Mouse (Mus musculus) left cerebral cortex, adult 2 months (tissue): ENCODE results near the gene Fbxo39. TPM values are rescaled to one million over a fixed set of nuclear protein-coding genes. Genes with fewer than 3 reads are reported as not detected.
"Not testable (repeated sequence)": the region's sequence is repeated elsewhere in the genome, so short reads cannot be mapped to it uniquely, and the experiment has no call there.

Source experiments
- DNase-seq, 2 experiments: peaks; one replicate each; pipeline ENCODE4 v3.0.0; 2021 to 2022; ENCODE audit warnings: low spot score in 2 of 2, mixed read lengths in 1 of 2; ENCODE audit errors: extremely low spot score in 1 of 2
- H3K27ac ChIP-seq: fragments of 200-600 bp; 2 replicates; pipeline ENCODE4 v1.8.1; 2022
- H3K4me3 ChIP-seq: fragments of 200-600 bp; 2 replicates; pipeline ENCODE4 v1.8.1; 2022
- CTCF ChIP-seq: fragments of 200-600 bp; IDR thresholded peaks from 2 replicates; pipeline ENCODE4 v1.8.1; 2022; ENCODE audit warnings: antibody characterized with exemption, mild to moderate bottlenecking, moderate library complexity
- intact Hi-C: fragments of 180-260 bp; cut with DNase I; formaldehyde crosslinking; loops from one replicate; pipeline ENCODE4 v1.15.1; 2025
- total RNA-seq, 2 experiments: library from RNA; stranded (reverse); gene quantifications; 2 replicates each; pipeline ENCODE4 v1.2.3; 2021

The Fbxo39 gene
- total RNA-seq, 2 experiments from 2014 or later = not detected

DNA sequence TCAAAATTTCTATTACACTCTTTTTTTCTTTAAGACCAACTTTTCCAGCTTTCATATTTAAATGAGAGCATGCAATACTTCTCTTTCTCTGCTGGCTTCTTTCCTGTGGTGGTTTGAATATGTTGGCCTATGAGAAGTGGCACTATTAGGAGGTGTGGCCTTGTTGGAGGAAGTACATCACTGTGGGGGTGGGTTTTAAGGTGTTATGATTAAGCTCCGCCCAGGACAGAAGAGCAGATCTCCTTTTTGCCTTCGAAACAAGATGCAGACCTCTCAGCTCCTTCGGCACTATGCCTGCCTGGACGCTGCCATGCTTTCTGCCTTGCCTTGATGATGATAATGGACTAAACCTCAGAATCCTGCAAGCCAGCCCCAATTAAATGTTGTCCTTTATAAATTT lies 11.5 kb downstream of the Fbxo39 start:
- Histone ChIP-seq H3K27ac (no peak overlapping the region), H3K4me3 (no peak overlapping the region)
- DNase-seq = no peak
- no peak for TF ChIP-seq CTCF
- intact Hi-C loops = loop anchor here (2.0 kb wide), 1 partner anchor 101 kb away; no protein-coding TSS in a partner anchor

DNA sequence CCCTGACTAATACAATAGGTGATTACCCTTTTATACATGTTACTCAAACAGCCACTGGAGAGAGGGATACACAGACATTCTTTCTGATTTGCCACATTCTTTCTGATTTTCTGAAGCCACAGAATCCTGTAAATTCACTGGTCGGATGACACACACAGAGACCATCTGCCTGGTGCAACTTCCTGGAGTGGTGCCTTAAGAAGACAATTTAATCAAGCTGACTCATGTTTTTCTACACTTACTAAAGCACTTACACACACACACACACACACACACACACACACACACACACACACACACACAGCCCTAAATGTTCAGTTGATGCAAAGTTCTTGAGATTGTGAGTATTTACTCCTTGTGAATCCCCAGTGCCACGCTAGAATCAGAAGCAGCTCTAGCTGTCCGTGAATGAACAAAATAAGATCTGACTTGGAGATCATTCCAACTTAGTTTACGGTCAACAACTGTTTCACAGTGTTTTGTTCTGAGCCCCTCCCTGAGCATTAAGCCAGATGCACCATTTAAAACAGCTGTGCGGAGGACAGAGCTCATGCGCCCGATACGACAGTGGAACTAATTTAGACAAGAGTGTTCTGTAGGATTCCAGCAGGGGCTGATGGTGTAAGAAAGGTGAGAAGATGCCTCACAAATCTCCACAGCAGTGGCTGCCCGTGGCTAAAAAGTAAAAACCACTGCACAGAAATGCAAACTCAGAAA lies 18.9 kb downstream of the Fbxo39 start:
- intact Hi-C loops = no loop called here
- no peak overlapping the region for H3K4me3 ChIP-seq
- H3K27ac ChIP-seq = no peak overlapping the region
- no peak for TF ChIP-seq CTCF
- peak; percentile 18 to 43 for DNase-seq

- Histone ChIP-seq H3K4me3 (no peak overlapping the region), H3K27ac (no peak overlapping the region)
- no peak for TF ChIP-seq CTCF
- intact Hi-C loops = no loop called here
- no peak for DNase-seq
Measured at GRCm38 (mm10) chr11:72334653-72335052, 20.4 kb downstream of the Fbxo39 start.

DNA sequence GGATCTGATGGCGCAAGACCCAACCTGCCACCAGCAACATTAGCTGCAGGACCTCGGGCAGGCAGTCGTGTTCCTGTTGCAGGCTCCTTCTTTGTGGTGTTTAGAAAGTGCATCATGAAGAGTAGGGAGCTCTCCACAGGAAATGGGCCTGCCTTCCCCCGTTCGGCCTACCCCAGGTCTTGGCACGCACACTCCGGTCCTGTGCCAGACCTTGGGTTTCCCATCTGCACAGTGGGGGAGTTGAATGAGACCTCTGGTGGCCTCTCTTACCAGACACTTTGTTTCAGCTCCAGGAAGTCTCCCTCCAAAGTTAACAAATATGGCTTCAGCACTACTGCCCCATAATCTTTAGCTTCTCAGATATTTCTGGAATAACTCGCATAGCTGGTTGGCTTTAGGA lies 22.5 kb downstream of the Fbxo39 start:
- intact Hi-C loops = no loop called here
- TF ChIP-seq CTCF = no peak
- no peak overlapping the region for H3K27ac ChIP-seq
- DNase-seq = no peak
- H3K4me3 ChIP-seq = no peak overlapping the region

DNA sequence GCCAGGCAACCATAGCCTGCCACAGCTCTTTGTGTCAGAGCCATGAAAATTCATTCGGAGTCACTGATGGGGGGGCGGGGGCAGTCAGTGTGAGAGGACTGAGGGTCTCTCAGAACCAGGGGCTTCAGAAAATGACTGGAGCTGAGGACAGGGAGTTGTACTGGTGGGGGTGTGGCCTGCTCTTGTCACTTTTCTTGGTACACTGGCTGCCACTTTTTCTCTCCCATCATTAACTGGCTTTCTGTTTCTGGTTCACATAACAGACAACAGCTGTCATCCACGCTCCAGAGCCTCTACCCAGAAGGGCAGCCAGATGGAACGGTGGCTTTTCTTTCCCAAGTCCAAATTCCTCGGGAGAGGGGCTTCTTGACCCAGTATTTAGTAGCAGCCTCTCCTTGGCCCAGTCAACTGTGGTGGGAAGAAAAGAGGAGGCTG lies 24.2 kb downstream of the Fbxo39 start:
- Histone ChIP-seq H3K27ac (no peak overlapping the region), H3K4me3 (no peak overlapping the region)
- no peak for TF ChIP-seq CTCF
- intact Hi-C loops = no loop called here
- DNase-seq = no peak

DNA sequence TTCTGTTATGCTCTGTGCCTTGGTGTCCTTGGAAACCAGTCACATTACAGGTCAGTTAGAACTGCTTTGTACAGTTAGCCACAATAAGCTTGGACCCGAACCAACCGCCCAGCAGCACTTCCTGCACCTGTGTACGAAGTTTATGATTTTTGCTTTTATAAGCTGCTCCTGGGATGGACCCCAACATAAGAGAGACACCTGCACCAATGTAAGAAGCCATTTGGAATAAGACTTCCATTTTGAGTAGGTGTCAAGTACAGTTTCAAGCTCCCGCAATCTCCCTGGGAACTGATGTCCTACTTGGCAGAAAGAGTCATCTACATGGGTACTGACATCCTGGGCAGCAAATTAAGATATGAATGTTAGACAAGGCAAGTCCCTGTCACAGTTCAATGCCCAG lies 25.5 kb downstream of the Fbxo39 start:
- intact Hi-C loops = loop anchor here (5.0 kb wide), 1 partner anchor 117 kb away; no protein-coding TSS in a partner anchor
- no peak overlapping the region for H3K27ac ChIP-seq
- DNase-seq = no peak
- no peak overlapping the region for H3K4me3 ChIP-seq
- no peak for TF ChIP-seq CTCF

- TF ChIP-seq CTCF = peak; percentile 93
- DNase-seq = peak; percentile 55 to 60
- Histone ChIP-seq H3K27ac (no peak overlapping the region), H3K4me3 (no peak overlapping the region)
- intact Hi-C loops = loop anchor here (1.0 to 5.0 kb wide), 2 partner anchors 87 to 120 kb away; no protein-coding TSS in a partner anchor
Measured at GRCm38 (mm10) chr11:72342549-72343237, 28.4 kb downstream of the Fbxo39 start.

- intact Hi-C loops = loop anchor here (5.0 kb wide), 1 partner anchor 121 kb away; no protein-coding TSS in a partner anchor
- DNase-seq, H3K27ac ChIP-seq, H3K4me3 ChIP-seq: not testable (repeated sequence)
Measured at GRCm38 (mm10) chr11:72343238-72343625, 29.0 kb downstream of the Fbxo39 start.

GRCm38 (mm10) chr11:72343904-72344303 lies 29.7 kb downstream of the Fbxo39 start:
- peak; percentile 45 to 57 for DNase-seq
- no peak overlapping the region for H3K27ac ChIP-seq
- peak; percentile 70 for TF ChIP-seq CTCF
- intact Hi-C loops = loop anchor here (2.0 to 5.0 kb wide), 2 partner anchors 122 to 219 kb away; no protein-coding TSS in a partner anchor
- H3K4me3 ChIP-seq = no peak overlapping the region

- DNase-seq = no peak
- TF ChIP-seq CTCF = no peak
- no peak overlapping the region for H3K27ac ChIP-seq
- intact Hi-C loops = loop anchor here (2.0 to 5.0 kb wide), 2 partner anchors 122 to 218 kb away; no protein-coding TSS in a partner anchor
- H3K4me3 ChIP-seq = no peak overlapping the region
Measured at GRCm38 (mm10) chr11:72344486-72344885, 30.2 kb downstream of the Fbxo39 start.

DNA sequence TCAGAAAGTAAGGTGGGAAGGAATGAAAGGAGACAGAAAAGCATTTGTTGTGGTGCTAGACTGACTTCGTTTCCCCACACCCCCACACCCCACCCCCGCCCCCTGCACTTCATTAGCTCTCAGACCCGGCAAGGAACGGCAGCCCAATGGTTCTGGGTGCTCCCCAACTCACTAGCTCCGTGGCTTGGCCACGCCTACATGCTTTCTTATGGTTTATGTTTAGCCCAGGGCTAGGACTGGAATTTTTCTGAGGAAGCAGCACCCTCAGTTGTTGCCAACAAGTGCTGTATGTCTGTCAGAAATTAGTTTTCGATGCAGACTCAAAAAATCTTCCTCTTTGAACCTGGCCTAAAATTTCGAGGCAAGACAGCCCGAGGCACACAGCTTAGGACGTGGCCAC lies 34.3 kb downstream of the Fbxo39 start:
- intact Hi-C loops = no loop called here
- TF ChIP-seq CTCF = no peak
- DNase-seq = no peak
- Histone ChIP-seq H3K4me3 (no peak overlapping the region), H3K27ac (peak overlapping the region; percentile 67)

DNA sequence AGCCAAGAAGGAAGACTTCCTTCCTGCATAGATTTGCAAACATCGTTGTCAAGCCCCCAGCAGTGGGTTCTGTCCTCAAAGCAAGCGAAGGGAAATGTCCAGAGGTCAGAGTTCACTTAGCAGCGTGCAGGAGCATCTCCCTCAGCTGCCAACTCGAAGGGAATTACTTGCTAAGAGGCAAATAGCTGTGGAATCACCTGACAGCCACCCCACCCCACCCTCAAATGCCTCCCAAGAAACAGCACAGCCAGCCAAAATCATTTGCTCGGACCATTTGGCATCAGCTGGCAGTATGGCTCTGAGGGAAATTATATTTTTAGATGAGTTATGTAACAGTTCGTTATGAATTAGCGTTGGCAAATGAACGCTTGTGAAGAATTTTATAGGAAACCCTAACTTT lies 34.8 kb downstream of the Fbxo39 start:
- DNase-seq = no peak
- intact Hi-C loops = no loop called here
- no peak for TF ChIP-seq CTCF
- H3K4me3 ChIP-seq = no peak overlapping the region
- H3K27ac ChIP-seq = peak overlapping the region; percentile 67
